Mouse (Mus musculus) heart, adult 9 months (tissue): ENCODE measurements around the gene Cxcl14.

Experiments used
- DNase-seq, 2 experiments: peaks; one replicate each; pipeline ENCODE4 v3.0.0; 2022; ENCODE audit warnings: low spot score in 2 of 2

The Cxcl14 gene

DNA sequence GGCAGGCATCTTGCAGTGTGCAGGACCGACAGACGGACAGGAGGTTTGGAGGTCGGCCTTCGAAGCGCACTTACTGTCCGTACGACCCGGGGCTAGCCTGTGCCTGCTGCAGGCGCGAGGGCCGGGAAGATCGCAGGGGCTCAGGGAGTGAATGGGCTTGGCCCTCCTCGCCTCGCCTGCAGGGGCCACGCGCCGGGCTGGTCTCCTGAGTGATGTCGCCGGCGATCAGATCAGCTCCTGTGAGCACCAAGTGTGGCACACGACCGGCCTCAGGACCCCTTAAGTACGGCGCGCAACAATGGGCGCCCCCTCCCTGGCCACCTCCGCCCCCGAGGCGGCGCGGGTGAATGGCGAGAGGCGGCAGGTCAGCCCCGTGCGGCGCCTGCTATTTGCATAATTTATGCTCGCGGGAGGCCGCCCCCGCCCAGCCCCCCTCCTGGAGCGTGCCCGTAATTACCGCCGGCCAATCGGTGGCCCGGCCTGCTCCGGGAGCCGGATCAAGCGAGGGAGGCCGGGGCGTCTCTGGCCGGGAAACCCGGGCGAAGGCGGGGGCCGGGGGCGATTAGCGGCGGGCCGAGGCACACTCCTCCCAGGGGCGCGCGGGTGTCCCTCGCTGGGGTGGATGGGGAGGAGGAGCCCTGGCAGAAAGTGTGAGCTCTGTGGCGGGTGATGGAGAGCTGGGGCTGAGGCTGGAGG, 44.3 kb downstream of the Cxcl14 start, which contains the start of gene Neurog1:
Neurog1 (minus strand) TSS at position 240 of the 696 bp plus-strand sequence.
- no peak for DNase-seq

- no peak for DNase-seq
Measured at GRCm38 (mm10) chr13:56251176-56251923, 45.0 kb downstream of the Cxcl14 start.

- no peak for DNase-seq
Measured at GRCm38 (mm10) chr13:56250551-56251161, 45.7 kb downstream of the Cxcl14 start.

GRCm38 (mm10) chr13:56249593-56250341, 46.6 kb downstream of the Cxcl14 start:
- DNase-seq: no peak

- DNase-seq: no peak
Measured at GRCm38 (mm10) chr13:56243104-56243503, 53.2 kb downstream of the Cxcl14 start.

- DNase-seq: no peak
Measured at GRCm38 (mm10) chr13:56240012-56240770, 56.2 kb downstream of the Cxcl14 start.
